Mouse (Mus musculus) ZHBTc4 (cell line): ENCODE measurements around the gene Vdr.

Experiments used
- DNase-seq: peaks from one replicate; pipeline ENCODE4 v3.0.0-alpha.2; 2011; ENCODE audit warnings: low read depth, low spot score

Vdr gene

DNA sequence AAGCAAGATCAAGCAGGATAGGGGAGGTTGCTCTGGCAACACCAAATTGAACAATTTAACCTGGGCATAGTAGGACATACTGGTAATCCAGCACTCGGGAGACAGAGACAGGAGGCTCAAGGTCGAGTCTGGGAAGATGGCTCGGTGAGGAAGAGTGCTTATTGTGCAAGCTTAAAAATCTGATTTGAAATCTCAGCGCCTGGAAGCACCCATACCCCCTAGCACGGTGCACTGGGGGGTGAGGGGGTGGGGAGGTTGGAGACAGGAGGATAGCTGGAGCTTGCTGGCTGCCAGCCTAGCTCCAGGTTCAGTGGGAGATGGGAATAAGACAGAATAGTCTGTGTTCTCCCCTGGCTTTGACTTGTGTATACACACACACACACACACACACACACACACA, 9.9 kb upstream of the Vdr start:
- DNase-seq, result peak; percentile 52

DNA sequence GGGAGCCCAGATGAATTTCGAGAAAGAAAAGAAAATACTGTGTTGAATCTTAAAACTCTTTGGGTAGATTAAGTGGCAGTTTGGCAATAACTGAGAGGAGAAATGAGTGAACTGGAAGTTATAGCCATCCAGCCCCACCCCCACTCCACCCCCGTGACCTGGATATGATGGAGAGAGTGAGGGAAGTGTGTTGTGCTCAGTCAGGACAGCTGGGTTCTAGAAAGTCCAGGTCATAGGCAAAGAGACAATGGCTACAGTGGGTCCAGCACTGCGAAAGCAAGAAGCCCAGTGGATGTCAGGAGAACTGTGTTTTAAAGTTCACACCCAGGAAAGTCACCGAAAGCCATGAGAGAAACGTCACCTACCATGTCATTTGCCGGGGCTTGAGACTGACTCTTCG, 8.8 kb upstream of the Vdr start:
- DNase-seq, result no peak

DNA sequence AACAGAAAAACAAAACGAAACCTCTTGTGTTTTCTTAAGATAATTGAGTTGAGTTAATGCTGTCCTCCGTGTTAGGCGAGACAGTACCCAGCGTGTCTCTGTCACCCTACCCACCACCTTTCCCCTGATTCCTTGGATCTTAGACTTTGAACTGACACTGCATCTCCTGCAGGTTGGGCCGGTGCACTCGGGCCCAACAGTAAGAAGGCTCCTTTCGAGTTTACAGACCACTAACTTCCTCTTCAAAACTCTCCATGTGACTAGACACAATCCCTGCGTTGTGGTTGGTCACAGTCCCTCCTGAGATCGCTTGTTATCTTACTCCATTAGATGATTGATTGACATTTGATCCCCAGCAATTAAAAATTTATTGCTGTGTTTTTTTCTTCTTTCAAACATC, 7.6 kb upstream of the Vdr start:
- DNase-seq, result no peak

DNA sequence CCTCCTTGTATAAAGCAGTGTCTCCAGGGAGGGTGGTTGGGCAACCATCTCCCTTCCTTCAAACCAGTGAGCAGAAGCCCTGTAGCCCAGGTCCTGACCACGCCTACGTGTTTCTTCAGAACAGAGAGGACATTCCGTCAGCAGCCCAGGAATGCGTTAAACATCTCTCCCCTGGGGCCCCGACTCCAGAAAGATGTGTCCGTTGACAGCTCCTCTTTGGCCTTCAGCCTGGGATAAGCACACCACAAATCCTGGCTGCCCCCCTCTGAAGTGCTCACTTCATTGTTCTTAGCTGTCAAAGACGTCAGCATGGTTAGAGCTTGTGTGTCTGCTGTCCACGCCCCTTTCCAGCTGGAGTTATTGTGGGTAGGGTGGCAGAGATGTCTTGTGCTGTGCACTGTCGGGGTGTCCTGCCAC, 3.9 kb upstream of the Vdr start:
- peak; percentile 27 for DNase-seq

DNA sequence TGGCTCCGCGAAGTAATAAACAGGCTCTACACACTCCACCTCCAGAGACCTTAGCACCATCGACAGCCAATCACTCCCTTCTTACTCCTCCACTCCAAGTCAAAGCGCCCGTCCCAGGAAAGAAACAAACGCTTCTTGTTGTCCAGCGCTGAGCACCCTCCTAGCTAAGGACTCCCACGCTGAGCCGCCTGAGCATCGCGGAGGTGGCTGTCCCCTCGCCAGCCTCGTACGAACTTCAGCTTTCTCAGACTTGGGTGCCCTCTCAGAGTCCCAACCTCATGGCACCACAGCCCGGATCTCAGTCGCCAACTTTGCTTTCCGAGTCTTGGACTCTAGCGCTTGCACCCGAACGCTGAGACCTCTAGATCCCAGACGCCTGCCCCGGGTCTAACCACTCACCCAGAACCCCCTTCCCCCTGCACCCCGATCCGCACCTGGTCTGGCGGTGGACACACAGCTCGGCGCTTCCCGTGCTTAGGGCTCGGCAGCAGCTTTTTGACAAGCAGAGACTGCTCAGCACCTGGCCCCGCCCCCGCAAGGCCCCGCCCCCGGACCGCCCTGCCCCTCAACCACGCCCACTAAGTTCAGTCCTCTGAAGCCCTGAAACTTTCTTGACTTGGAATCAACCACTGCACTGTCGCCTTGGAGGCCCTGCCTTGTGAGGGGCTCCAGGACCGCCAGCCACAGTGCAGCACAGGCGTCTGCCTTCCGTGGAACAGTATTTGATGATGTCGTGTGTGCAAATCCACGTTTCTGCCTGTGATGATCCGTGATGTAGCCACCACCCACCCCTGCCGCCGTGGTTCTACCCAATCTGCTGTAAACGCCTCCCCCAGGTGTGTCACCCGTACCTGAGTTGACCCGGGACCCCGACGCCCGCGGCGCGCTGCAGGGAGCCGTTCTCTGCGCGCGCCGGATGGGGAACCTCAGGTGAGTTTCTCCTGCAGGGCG, 2.4 kb downstream of the Vdr start:
- DNase-seq, result peak; percentile 80

DNA sequence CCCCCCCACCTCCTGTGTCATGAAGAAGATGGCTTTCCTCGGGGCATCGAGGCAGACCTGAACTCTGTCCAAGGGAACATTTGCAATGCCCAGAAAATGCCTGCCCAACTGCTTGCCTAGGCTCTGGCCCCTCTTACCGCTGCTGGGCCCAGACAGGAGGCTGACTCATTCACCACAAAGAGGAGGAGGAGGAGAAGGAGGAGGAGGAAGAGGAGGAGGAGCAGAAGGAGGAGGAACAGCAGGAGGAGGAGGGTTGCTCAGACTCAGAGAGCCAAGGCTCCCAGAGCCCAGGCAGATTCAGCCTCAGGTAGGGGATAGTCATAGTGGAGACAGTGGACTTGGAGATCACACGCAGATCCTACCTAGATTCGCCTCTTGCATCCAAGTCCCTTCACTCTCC, 3.2 kb downstream of the Vdr start:
- no peak for DNase-seq

DNA sequence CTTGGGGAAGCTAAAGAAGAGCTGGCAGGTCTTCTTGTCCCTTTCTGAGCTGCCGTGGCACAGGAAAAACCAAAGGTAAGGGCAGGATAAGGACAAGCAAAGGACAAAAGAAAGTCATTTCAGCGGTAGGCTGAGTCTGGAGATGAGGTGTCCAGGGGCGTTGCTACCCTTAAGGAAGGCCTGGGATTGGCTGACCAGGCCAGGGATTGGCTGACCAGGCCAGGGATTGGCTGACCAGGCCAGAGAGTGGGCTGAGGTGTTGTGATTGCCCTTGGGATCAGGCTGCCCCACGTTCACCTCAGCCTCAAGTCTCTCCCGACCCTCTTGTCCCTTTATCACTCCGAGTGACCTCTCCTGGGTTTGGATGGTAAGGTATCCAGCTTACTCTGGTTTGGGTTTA, 5.1 kb downstream of the Vdr start:
- no peak for DNase-seq

DNA sequence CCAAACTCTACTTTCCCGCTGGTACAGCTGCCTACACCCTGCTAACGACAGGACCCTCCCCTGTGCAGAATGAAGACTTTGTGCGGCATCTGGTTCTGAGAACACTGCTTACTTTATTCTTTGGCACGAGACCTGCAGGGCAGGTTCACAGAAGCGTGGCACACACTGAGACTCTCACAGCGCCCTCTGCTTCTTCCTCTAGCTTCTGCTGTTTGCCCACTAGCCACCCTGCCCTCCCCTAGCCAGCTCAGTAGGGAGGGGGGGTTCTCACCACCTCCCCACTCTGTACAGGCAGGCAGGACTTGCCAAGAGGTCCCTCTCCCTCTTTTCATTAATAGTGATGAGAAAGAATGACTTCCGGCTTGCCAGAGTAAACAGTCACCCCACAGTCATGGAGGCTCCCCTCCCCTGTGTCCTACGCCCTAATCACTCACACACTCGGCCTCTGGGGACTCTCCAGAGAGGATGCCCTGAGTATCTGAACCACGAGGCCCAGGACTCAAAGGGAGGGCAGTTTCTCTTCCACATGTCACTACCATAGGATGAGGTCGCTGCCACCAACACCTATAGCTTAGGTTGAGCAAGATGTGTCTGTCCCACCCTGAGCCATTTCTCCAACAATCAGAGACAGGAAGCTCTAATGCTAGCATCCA, 6.0 kb downstream of the Vdr start:
- no peak for DNase-seq

DNA sequence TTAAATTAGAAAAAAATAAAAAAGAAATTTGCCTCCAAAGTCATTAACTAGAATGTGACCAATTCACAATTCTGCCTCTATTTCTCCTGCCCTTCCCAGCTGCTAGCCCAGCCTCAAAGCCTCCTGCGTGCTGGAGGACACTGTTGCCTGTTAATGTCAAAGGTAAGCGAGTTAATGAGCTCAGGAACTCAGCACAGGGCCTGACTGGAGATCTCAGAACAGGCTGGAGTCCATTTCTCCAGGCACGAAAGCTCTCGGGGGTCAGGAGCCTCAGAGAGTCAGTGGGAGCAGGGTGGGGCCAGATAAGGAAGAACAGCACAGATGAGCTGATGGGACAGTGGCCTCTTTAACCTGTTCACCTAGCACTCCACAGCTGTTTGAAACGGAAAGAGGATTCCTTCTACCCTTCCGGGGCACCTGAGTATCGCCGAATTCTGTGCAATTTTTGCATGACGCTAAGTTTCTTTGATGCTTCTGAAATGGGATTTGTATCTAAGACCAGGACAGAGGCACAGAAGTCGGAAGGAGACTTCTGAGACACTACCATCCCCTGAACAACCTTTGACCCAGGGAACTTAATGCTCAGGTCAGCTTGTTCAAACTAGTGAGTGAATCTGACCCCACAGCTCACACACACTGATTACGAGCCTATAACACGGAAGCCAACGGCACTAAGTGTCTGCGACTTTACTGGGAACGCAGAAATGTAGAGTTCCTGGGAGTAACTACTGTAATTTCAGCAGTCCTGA, 7.0 kb downstream of the Vdr start:
- no peak for DNase-seq

DNA sequence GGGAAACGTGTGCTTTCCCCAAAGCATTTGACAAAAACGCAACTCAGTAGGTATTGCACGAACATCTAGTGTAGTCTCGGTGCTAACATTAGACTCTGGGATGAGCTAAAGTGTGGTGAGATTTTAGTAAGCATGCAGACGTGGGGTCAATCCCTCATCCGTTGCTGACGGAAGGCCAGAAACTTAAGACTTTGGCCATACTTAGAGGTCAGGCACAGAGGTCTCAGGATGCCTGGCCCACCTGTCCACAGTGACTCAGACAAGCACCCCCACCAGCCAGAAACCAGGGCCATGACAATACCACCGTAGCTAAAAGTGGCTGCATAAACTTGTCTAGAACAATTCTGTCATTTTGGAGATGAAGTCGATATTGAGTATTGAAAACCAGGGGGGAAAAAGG, 9.4 kb downstream of the Vdr start:
- DNase-seq, result no peak

DNA sequence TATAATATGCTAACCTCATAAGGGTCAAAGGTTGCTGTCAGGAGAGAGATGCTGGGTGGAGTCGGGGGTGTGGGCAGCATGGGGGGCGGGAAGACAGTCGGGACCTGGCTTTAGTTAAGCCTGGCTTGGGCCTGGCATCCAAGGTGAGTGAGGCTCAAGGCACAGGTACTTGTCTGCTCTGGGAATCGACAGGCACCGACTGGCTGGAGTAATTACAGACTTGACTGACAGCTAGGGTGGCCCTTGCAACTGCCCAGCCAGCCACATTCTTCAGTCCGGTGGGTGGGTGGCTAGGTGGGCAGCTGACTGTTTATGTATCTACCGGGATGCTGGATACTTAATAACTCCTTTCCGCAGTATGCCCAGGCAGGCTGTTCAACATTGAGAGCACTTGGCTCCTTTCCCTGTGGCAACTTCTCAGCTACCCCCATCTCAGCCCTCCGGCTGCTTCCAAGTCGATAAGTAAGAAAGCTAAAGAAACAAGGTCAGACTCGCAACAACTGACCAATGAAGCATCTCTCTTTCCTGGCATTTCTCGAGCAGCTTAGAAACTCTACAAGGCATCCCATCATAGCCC, 10.0 kb downstream of the Vdr start:
- DNase-seq, result no peak

DNA sequence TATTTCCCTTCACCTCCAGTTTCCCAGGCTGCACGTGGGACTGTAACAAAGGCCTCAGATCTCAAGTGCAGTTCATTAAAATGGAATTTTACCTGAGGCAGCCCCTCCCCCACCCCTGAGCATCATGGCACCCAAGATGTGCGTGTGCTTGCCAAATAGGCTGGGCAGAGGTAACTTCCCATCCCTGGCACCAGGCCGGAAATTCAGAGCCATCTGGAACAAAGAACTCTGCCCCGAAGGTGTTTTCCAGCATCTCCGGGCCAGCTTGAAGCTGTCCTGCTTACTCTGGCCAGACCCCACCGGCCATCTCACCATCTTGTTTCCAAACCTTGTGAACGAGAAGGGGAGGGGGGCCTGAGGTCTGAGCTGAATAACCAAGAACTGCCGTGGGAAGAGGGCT, 10.7 kb downstream of the Vdr start:
- no peak for DNase-seq

DNA sequence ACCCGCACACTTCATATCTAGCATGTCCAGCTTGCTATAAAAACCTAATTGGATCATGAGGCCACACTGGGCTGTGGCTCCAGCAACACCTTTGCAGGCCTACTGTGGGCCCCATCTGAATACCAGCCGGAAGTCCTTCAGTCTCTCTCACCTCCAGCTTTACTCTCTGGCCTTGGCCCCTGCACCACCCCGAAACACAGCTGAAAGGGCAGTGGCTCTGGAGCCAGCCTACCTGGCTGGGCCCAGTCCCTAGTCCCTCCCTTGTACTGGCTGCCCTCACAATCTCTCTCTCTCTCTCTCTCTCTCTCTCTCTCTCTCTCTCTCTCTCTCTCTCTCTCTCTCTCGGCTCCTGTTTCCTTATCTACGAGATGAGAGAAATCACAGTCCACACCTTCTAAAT, 11.6 kb downstream of the Vdr start:
- no peak for DNase-seq

DNA sequence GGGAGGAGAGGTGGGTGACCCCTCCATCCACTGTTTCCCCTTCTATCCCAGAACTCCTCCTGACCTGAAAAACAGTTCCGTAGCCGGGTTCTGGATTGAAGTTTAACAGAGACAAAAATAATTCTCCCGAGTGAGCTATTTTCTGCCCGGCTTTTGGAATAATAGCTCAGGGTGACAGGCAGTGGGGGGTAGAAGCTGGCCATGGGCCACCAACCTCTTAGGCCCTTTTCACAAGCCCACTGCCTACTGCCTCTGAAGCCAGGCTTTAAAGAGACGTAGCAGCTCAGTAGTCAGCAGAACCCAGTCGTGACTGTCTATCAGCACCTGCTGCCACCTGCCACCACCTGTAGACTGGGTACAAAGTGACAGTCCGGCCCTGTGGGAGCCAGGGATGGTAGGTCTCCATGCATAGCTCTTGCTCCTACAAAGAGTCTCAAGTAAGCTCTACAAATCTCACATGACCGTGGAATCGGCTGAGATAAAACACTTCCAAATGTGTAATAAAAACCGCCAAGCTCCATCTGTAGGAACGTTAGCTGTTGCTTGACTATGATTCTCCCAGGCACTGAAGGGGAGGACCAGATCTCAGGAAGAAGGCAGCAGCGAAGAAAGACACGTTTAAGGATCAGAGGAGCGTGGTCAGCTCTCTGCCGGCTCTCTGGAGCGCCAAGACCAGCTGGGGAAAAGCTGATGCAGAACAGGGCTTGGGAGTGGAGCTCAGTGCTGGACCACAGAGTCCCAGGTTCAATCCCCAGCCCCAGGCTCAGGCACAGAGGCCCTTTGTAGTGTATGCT, 13.4 kb downstream of the Vdr start:
- no peak for DNase-seq

DNA sequence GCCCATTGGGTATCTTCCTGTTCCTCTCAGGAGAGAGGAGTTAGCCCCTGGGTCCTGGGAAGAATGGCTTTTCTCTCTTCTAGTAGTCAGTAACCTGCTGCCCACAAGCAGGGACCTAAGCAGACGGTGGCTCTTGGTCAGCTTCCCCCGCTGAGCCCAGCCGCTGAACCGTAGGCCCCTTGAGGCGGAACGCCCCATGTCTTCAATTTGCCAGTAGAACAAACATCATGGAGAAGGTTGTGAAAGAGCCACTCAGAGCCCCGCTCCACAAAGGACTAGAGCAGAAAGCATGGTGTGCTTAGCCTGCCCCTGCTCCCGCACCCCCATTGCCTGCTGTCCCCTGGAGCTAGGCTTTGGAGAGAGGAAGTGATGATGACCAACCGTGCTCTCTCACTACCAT, 14.1 kb downstream of the Vdr start:
- DNase-seq, result no peak

DNA sequence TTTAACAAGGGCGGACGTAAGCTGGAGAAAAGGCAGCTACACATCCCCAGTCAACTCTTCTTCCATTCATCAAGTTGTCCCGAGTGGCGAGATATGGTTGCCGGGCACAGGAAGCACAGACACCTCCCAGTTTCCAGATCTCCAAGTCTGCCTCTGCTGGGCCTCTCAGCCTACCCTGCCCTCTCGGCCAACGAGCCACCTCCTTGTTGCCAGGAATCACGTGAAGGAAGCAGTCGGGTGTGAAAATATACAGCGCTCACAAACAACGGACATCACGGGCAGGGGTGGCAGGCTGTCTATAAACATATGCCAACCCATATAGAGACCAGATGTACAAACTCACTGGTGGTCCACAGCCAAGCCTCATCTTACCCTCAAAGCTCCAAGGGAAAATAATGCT, 14.6 kb downstream of the Vdr start:
- DNase-seq, result no peak

DNA sequence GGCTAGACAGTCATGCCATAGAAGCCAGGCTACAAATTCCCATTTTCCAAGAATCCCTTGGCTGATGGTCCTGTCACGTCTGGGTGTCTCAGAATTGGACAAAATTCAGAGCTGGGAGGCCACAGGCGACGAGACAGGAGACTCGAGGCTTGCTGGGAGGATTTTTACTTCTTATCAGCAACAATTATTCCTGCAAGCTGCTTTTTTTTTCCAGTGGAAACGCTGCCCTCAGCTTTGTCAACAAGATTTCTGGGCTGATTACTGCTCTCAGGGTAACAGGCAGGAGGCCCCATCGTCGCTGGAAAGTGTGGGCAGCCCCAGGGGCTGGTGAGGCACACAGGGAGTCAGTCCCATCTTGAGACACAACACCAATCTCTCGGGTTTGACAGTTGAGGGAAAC, 17.9 kb downstream of the Vdr start:
- no peak for DNase-seq

DNA sequence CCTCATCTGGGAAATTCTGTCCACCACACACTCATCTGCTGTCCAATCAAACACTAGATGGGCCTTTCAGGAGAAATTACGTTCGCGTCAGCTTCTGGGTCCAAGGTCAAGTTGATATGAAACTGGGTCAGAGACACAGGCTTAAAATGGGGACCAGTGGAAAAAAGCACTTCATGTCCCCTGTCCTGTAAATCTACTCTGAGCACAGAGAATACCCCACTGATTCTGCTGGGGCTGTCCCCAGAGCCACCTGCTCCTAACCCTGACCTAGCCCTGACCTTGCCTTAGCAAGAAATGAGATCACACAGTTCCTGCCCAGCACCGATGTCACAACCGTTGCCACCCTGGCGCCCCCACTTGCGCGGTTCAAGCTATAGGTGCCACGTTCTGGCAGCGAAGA, 20.0 kb downstream of the Vdr start:
- no peak for DNase-seq

DNA sequence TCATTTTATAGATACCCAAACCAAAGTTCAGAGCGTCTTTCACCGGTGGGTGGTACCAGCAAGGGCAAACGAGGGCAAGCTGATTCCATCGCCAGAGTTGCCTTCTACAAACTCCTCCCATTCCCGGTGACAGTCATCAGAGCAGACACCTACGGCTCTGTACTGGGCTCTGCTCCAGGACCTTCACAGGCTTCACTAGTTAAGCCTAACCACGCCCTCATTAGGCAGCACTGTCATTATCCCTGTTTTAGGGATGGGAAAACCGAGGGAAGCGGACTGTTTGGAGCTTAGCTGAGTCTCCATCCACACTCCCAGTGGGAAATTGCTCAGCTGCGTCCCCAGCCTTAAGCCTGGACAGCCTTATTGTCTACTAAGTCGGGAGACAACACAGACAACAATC, 20.4 kb downstream of the Vdr start:
- DNase-seq, result no peak

DNA sequence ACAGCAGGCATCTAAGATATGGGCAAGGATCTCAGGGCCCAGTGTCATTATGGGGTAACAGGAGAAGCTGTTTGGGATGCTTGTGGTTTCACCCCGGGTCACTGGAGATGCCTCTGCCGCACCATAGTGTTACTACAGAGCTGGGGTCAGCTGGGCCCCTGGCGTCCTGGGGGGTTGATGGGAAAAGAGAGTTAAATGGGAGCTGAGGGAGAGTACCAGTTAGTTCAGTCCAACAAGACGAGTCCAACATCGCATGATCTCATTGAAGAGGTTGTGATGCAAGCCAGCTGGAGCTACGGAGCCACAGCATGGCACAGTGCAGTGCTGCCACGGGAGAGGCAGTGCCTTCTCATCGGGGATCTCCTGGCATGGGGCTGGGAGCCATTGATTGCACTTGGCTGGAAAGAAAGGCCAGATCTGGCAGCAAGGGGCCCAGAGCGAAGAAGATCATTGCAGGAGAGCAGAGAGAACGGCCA, 22.9 kb downstream of the Vdr start:
- no peak for DNase-seq

DNA sequence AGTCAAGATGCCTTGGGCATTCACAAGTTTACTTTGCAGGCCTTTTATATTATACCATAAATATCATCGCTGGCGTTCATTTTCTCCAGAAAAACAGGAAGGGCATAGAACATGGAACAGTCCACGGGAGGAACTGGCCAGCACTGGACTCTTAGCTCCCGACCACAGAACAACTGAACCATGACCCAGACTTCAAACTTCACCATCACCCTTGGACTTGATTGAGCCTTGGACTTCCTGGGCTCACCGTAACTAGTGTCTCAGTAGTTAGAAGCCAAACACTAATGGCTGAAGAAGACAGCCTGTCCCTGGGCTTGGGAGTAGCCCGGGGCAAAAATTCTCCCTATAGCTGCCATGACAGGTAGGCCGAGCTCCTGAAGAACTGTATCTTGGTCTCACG, 29.0 kb downstream of the Vdr start:
- DNase-seq, result no peak
